In genomic region chr11:78523241-78523955, GRCm38 (mm10) we compare ENCODE assay signal across 18 mouse cellular contexts. TPM values are rescaled to one million over a fixed set of nuclear protein-coding genes. Genes with fewer than 3 reads are reported as not detected.
A peak's percentile ranks its signal among the peaks of the same experiment; 100 is the strongest.
DNase-seq lines count a peak whose midpoint lies in the region; ATAC-seq and TF ChIP-seq lines count a peak whose summit lies in the region.
"Had no signal": no experiment of that assay in that cellular context is flagged by ENCODE, and none has a peak within 500 bp of the region (broad histone marks: within the 10 kb centered on the region; RNA-seq: fewer than 3 reads in every experiment).

No protein-coding gene starts in this region.

- WGBS in heart, adult 2 months: 45% methylated on average over 9 of the region's 9 CpGs
- 80% methylated on average over 9 of the region's 9 CpGs for WGBS in midbrain, embryonic 15.5 days
- 80% methylated on average over 9 of the region's 9 CpGs for WGBS in midbrain, embryonic 16.5 days
- WGBS in neural tube, embryonic 15.5 days: 80% methylated on average over 9 of the region's 9 CpGs

- no peak for TF ChIP-seq CTCF in heart, adult 2 months (IDR thresholded peaks at IDR 0.05)

- H3K4me2 ChIP-seq in midbrain, embryonic 15.5 days: no peak overlapping the region
- H3K4me2 ChIP-seq in midbrain, embryonic 16.5 days (ENCODE audit: low read length): no peak overlapping the region
- no peak overlapping the region for H3K4me2 ChIP-seq in neural tube, embryonic 15.5 days
- H3K4me2 ChIP-seq: heart, embryonic 11.5 days; intestine, embryonic 15.5 days; stomach, embryonic 15.5 days had no signal

- TF ChIP-seq POLR2A in heart, adult 2 months (IDR thresholded peaks at IDR 0.05; ENCODE audit: insufficient read depth, low read depth, low read length): no peak

- peak overlapping the region; percentile 31 for H3K27ac ChIP-seq in heart, adult 2 months
- 0 out of 2 replicates have a peak overlapping the region, but pooled peaks have one; percentile 8 for H3K27ac ChIP-seq in midbrain, embryonic 15.5 days
- no peak overlapping the region for H3K27ac ChIP-seq in midbrain, embryonic 16.5 days (ENCODE audit: low read length)
- peak overlapping the region; percentile 54 for H3K27ac ChIP-seq in neural tube, embryonic 15.5 days (replicated peaks)
- H3K27ac ChIP-seq: intestine, embryonic 15.5 days; liver, embryonic 14.5 days; stomach, embryonic 15.5 days had no signal

- no peak overlapping the region for H3K4me3 ChIP-seq in heart, adult 2 months
- H3K4me3 ChIP-seq in midbrain, embryonic 15.5 days: no peak overlapping the region
- H3K4me3 ChIP-seq in midbrain, embryonic 16.5 days (ENCODE audit: low read depth, low read length): no peak overlapping the region
- H3K4me3 ChIP-seq in neural tube, embryonic 15.5 days (replicated peaks): no peak overlapping the region
- H3K4me3 ChIP-seq: intestine, embryonic 15.5 days; stomach, embryonic 15.5 days had no signal

- intact Hi-C loops in heart, adult 2 months (cut with DNase I): loop anchor here (2.0 kb wide), 1 partner anchor 27 kb away; the partner anchor contains the start of gene Tmem97
- intact Hi-C loops in heart, postnatal 25 days (cut with DNase I): no loop called here

- H3K27me3 ChIP-seq in heart, adult 2 months (ENCODE audit: control insufficient read depth, insufficient read depth, low read length): no peaks in the 10 kb centered on the region
- no peaks in the 10 kb centered on the region for H3K27me3 ChIP-seq in midbrain, embryonic 15.5 days (replicated peaks)
- H3K27me3 ChIP-seq in midbrain, embryonic 16.5 days (ENCODE audit: control insufficient read depth, insufficient read depth, low read depth, low read length): no peaks in the 10 kb centered on the region
- H3K27me3 ChIP-seq in neural tube, embryonic 15.5 days (replicated peaks): no peaks in the 10 kb centered on the region
- H3K27me3 ChIP-seq: intestine, embryonic 15.5 days; Patski; stomach, embryonic 15.5 days had no signal

- no peak overlapping the region for H3K9ac ChIP-seq in heart, adult 2 months (ENCODE audit: low read depth, low read length)
- H3K9ac ChIP-seq in midbrain, embryonic 15.5 days: no peak overlapping the region
- H3K9ac ChIP-seq in midbrain, embryonic 16.5 days (ENCODE audit: low read depth, low read length): no peak overlapping the region
- H3K9ac ChIP-seq in neural tube, embryonic 15.5 days (replicated peaks): no peak overlapping the region
- H3K9ac ChIP-seq: intestine, embryonic 15.5 days; liver, embryonic 14.5 days; stomach, embryonic 15.5 days had no signal

- H3K36me3 ChIP-seq in heart, adult 2 months (ENCODE audit: control insufficient read depth, insufficient read depth, low read length): peaks cover 21% of the 10 kb centered on the region
- H3K36me3 ChIP-seq in midbrain, embryonic 15.5 days (replicated peaks): peaks cover 54% of the 10 kb centered on the region; the same call in 1 of the 2 replicates
- H3K36me3 ChIP-seq in midbrain, embryonic 16.5 days (ENCODE audit: control insufficient read depth, insufficient read depth, low read length): peaks cover 65% of the 10 kb centered on the region
- peaks cover 99% of the 10 kb centered on the region for H3K36me3 ChIP-seq in neural tube, embryonic 15.5 days

- H3K9me3 ChIP-seq in midbrain, embryonic 15.5 days: no peaks in the 10 kb centered on the region
- H3K9me3 ChIP-seq in midbrain, embryonic 16.5 days (replicated peaks; ENCODE audit: control insufficient read depth, low read length, poor library complexity, severe bottlenecking): no peaks in the 10 kb centered on the region
- no peaks in the 10 kb centered on the region for H3K9me3 ChIP-seq in neural tube, embryonic 15.5 days (replicated peaks)
- H3K9me3 ChIP-seq: intestine, embryonic 15.5 days; stomach, embryonic 15.5 days had no signal

- ATAC-seq in midbrain, embryonic 15.5 days (replicated peaks): no peak
- ATAC-seq in midbrain, embryonic 16.5 days: no peak
- no peak for ATAC-seq in neural tube, embryonic 15.5 days (ENCODE audit: low FRiP score)
- ATAC-seq: intestine, embryonic 15.5 days had no signal

- no peaks in the 10 kb centered on the region for H3K79me2 ChIP-seq in heart, adult 2 months (replicated peaks; ENCODE audit: control insufficient read depth, insufficient read depth, low read length)

- peaks cover 5% of the 10 kb centered on the region for H3K4me1 ChIP-seq in heart, adult 2 months (ENCODE audit: control insufficient read depth, insufficient read depth, low read length)
- no peaks in the 10 kb centered on the region for H3K4me1 ChIP-seq in midbrain, embryonic 15.5 days
- no peaks in the 10 kb centered on the region for H3K4me1 ChIP-seq in midbrain, embryonic 16.5 days (ENCODE audit: control insufficient read depth, insufficient read depth, low read length)
- H3K4me1 ChIP-seq in neural tube, embryonic 15.5 days: no peaks in the 10 kb centered on the region
- H3K4me1 ChIP-seq: intestine, embryonic 15.5 days; stomach, embryonic 15.5 days had no signal

- DNase-seq in heart, adult 2 months: no peak
- DNase-seq in heart, postnatal 25 days (ENCODE audit: low spot score): no peak
- peak; percentile 53 for DNase-seq in fibroblast of lung, adult 2 months (ENCODE audit: low read depth)
- no peak for DNase-seq in cerebellum, adult 8-10 months
- DNase-seq in adrenal gland, postnatal 36 days: no peak
- DNase-seq: adrenal gland, adult 8-10 months; cerebellum, adult 11-12 months; right cerebral cortex, postnatal 4 days; thymus, postnatal 4 days had no signal

- TF ChIP-seq EP300 in heart, adult 2 months (IDR thresholded peaks at IDR 0.05; ENCODE audit: insufficient read depth, low read depth, low read length): no peak

RNA-seq across cellular contexts. Expression of gene Poldip2, which starts 11.4 kb away (rescaled TPM):
- total RNA-seq in heart, adult 2 months (2021): 100 to 1,000 TPM; 127 to 140 TPM
- polyA plus RNA-seq in heart, adult 2 months (2012; rRNA removed): 102 and 151 TPM in 2 replicates
- 100 to 1,000 TPM; 152 to 154 TPM for total RNA-seq in heart, postnatal 25 days (2021)
- 182 and 192 TPM in 2 replicates for polyA plus RNA-seq in midbrain, embryonic 15.5 days (2015; fragmentation: Nextera tagmentation; extraction: Ambion mirVana)
- polyA plus RNA-seq in midbrain, embryonic 16.5 days (2015; fragmentation: Nextera tagmentation; extraction: Ambion mirVana): 176 and 184 TPM in 2 replicates
- polyA plus RNA-seq in neural tube, embryonic 15.5 days (2015; fragmentation: Nextera tagmentation; extraction: Ambion mirVana): 182 and 192 TPM in 2 replicates
- total RNA-seq in adrenal gland, postnatal 36 days (2021): 100 to 1,000 TPM; 149 to 156 TPM

RNA-seq across cellular contexts. Expression of gene Tmem199, which starts 11.4 kb away (rescaled TPM):
- total RNA-seq in heart, adult 2 months (2021): 10 to 100 TPM; 11.3 to 11.5 TPM
- 7.9 and 14.0 TPM in 2 replicates for polyA plus RNA-seq in heart, adult 2 months (2012; rRNA removed)
- 10 to 100 TPM; 10.5 to 10.8 TPM for total RNA-seq in heart, postnatal 25 days (2021)
- 90.5 and 91.0 TPM in 2 replicates for polyA plus RNA-seq in midbrain, embryonic 15.5 days (2015; fragmentation: Nextera tagmentation; extraction: Ambion mirVana)
- 95.5 and 96.6 TPM in 2 replicates for polyA plus RNA-seq in midbrain, embryonic 16.5 days (2015; fragmentation: Nextera tagmentation; extraction: Ambion mirVana)
- 89.3 and 94.4 TPM in 2 replicates for polyA plus RNA-seq in neural tube, embryonic 15.5 days (2015; fragmentation: Nextera tagmentation; extraction: Ambion mirVana)
- 10 to 100 TPM; 27.3 to 36.0 TPM for total RNA-seq in adrenal gland, postnatal 36 days (2021)

RNA-seq across cellular contexts. Expression of gene Tnfaip1, which starts 12.7 kb away (rescaled TPM):
- 10 to 100 TPM; 38.2 to 40.1 TPM for total RNA-seq in heart, adult 2 months (2021)
- polyA plus RNA-seq in heart, adult 2 months (2012; rRNA removed): 36.0 and 51.1 TPM in 2 replicates
- 10 to 100 TPM; 39.1 to 41.9 TPM for total RNA-seq in heart, postnatal 25 days (2021)
- 64.2 and 70.0 TPM in 2 replicates for polyA plus RNA-seq in midbrain, embryonic 15.5 days (2015; fragmentation: Nextera tagmentation; extraction: Ambion mirVana)
- polyA plus RNA-seq in midbrain, embryonic 16.5 days (2015; fragmentation: Nextera tagmentation; extraction: Ambion mirVana): 67.7 and 68.8 TPM in 2 replicates
- 56.1 and 60.3 TPM in 2 replicates for polyA plus RNA-seq in neural tube, embryonic 15.5 days (2015; fragmentation: Nextera tagmentation; extraction: Ambion mirVana)
- 10 to 100 TPM; 45.0 to 45.3 TPM for total RNA-seq in adrenal gland, postnatal 36 days (2021)

RNA-seq across cellular contexts. Expression of gene Ift20, which starts 12.8 kb away (rescaled TPM):
- 10 to 100 TPM; 37.6 to 40.6 TPM for total RNA-seq in heart, adult 2 months (2021)
- polyA plus RNA-seq in heart, adult 2 months (2012; rRNA removed): 34.6 and 39.4 TPM in 2 replicates
- total RNA-seq in heart, postnatal 25 days (2021): 10 to 100 TPM; 39.0 to 45.5 TPM
- polyA plus RNA-seq in midbrain, embryonic 15.5 days (2015; fragmentation: Nextera tagmentation; extraction: Ambion mirVana): 117 and 128 TPM in 2 replicates
- 130 and 137 TPM in 2 replicates for polyA plus RNA-seq in midbrain, embryonic 16.5 days (2015; fragmentation: Nextera tagmentation; extraction: Ambion mirVana)
- polyA plus RNA-seq in neural tube, embryonic 15.5 days (2015; fragmentation: Nextera tagmentation; extraction: Ambion mirVana): 120 and 127 TPM in 2 replicates
- 100 to 1,000 TPM in 1 of 2 experiments, 10 to 100 TPM in 1; 94.3 to 106 TPM for total RNA-seq in adrenal gland, postnatal 36 days (2021)

RNA-seq across cellular contexts. Expression of gene Sebox, which starts 20.2 kb away (rescaled TPM):
- total RNA-seq in heart, adult 2 months (2021): not detected
- polyA plus RNA-seq in heart, adult 2 months (2012; rRNA removed): 0.20 TPM in 1 of 2 replicates, not detected in the other
- total RNA-seq in heart, postnatal 25 days (2021): not detected
- 0.13 and 0.17 TPM in 2 replicates for polyA plus RNA-seq in midbrain, embryonic 15.5 days (2015; fragmentation: Nextera tagmentation; extraction: Ambion mirVana)
- 0.14 TPM in 1 of 2 replicates, not detected in the other for polyA plus RNA-seq in midbrain, embryonic 16.5 days (2015; fragmentation: Nextera tagmentation; extraction: Ambion mirVana)
- 0.12 TPM in 1 of 2 replicates, not detected in the other for polyA plus RNA-seq in neural tube, embryonic 15.5 days (2015; fragmentation: Nextera tagmentation; extraction: Ambion mirVana)
- not detected for total RNA-seq in adrenal gland, postnatal 36 days (2021)
- total RNA-seq: adrenal gland, adult 8-10 months; megakaryocyte-erythroid progenitor cell, adult 5-6 weeks had no signal
- polyA plus RNA-seq: heart, embryonic 11.5 days; intestine, embryonic 15.5 days; Patski; stomach, embryonic 15.5 days had no signal
